In the genomic region with DNA sequence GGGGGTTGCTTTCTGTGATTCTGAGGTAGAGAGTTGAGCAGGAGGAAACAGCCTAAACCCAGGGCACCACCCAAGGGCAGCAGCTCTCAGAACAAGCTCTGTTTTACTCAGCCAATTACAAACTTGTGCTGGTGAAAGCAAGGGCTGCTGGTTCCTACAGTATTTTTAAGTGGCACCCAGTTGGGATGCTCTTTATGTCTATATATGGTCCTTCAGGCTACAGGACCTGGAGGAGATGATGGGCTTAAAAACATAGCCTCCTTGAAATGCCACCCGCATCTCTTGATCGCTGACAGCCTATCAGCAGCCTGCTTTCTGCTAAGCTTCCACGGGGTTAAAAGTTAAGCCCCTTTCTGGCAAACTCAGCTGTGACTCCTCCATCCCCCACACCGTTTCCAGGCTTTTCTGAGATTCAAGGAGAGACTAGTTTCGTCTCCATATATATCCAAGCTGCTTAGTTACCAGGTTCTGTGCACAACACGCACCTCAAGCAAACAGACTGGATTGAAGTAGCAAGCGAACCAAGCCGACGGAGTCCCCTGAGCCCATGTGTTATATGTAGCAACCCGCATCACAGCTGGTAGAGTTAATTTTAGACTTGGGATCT, we compare ENCODE assay signal across 10 mouse cellular contexts. TPM values are rescaled to one million over a fixed set of nuclear protein-coding genes. Genes with fewer than 3 reads are reported as not detected.
DNase-seq lines count a peak whose midpoint lies in the region; ATAC-seq lines count a peak whose summit lies in the region.
"Had no signal": no experiment of that assay in that cellular context is flagged by ENCODE, and none has a peak within 500 bp of the region (broad histone marks: within the 10 kb centered on the region; RNA-seq: fewer than 3 reads in every experiment).

No protein-coding gene starts in this region.

- H3K9ac ChIP-seq in forebrain, embryonic 13.5 days: no peak overlapping the region
- H3K9ac ChIP-seq: neural tube, embryonic 13.5 days had no signal

- H3K4me1 ChIP-seq in forebrain, embryonic 10.5 days: peaks cover 25% of the 10 kb centered on the region
- peaks cover 5% of the 10 kb centered on the region; the same call in 1 of the 2 replicates for H3K4me1 ChIP-seq in forebrain, embryonic 13.5 days
- H3K4me1 ChIP-seq: neural tube, embryonic 13.5 days had no signal

- ATAC-seq in forebrain, embryonic 13.5 days: no peak

- H3K9me3 ChIP-seq in forebrain, embryonic 10.5 days: no peaks in the 10 kb centered on the region; the same call in 1 of the 2 replicates
- no peaks in the 10 kb centered on the region for H3K9me3 ChIP-seq in forebrain, embryonic 13.5 days (replicated peaks)
- H3K9me3 ChIP-seq: neural tube, embryonic 13.5 days had no signal

- DNase-seq in forebrain, embryonic 10.5 days (ENCODE audit: extremely low spot score, low spot score): peak; percentile 24
- DNase-seq in retina, postnatal 1 day: peak; percentile 22
- DNase-seq in retina, embryonic 14.5 days (ENCODE audit: low spot score): no peak
- DNase-seq in lung, postnatal 36 days: peak; percentile 35
- peak; percentile 32 for DNase-seq in yolk sac, embryonic 10.5 days (ENCODE audit: low spot score)
- DNase-seq in layer of hippocampus, adult 11-12 months (ENCODE audit: low spot score): no peak
- DNase-seq in testis, postnatal 14 days (ENCODE audit: low spot score): no peak

- H3K36me3 ChIP-seq in forebrain, embryonic 10.5 days (replicated peaks): no peaks in the 10 kb centered on the region
- H3K36me3 ChIP-seq in forebrain, embryonic 13.5 days (ENCODE audit: poor library complexity, severe bottlenecking): no peaks in the 10 kb centered on the region
- H3K36me3 ChIP-seq: neural tube, embryonic 13.5 days had no signal

- WGBS in forebrain, embryonic 10.5 days: 29% methylated on average over 10 of the region's 10 CpGs
- WGBS in forebrain, embryonic 13.5 days: 20% methylated on average over 10 of the region's 10 CpGs

- no peak overlapping the region for H3K4me2 ChIP-seq in forebrain, embryonic 13.5 days
- H3K4me2 ChIP-seq: neural tube, embryonic 13.5 days had no signal

- H3K4me3 ChIP-seq in forebrain, embryonic 10.5 days: no peak overlapping the region
- no peak overlapping the region for H3K4me3 ChIP-seq in forebrain, embryonic 13.5 days
- H3K4me3 ChIP-seq: erythroblast, embryonic 14.5 days; neural tube, embryonic 13.5 days had no signal

- H3K27ac ChIP-seq in forebrain, embryonic 10.5 days: peak overlapping the region; percentile 60
- H3K27ac ChIP-seq in forebrain, embryonic 13.5 days: no peak overlapping the region
- H3K27ac ChIP-seq: neural tube, embryonic 13.5 days had no signal

- no peaks in the 10 kb centered on the region for H3K27me3 ChIP-seq in forebrain, embryonic 10.5 days (ENCODE audit: poor library complexity, severe bottlenecking)
- no peaks in the 10 kb centered on the region for H3K27me3 ChIP-seq in forebrain, embryonic 13.5 days
- H3K27me3 ChIP-seq: neural tube, embryonic 13.5 days had no signal

RNA-seq across cellular contexts. Expression of a gene that starts 8.9 kb away (rescaled TPM):
- 14.1 and 14.9 TPM in 2 replicates for polyA plus RNA-seq in forebrain, embryonic 10.5 days (2016; fragmentation: Nextera tagmentation; extraction: Ambion mirVana)
- 14.4 and 14.7 TPM in 2 replicates for polyA plus RNA-seq in forebrain, embryonic 13.5 days (2015; fragmentation: Nextera tagmentation; extraction: Ambion mirVana)

RNA-seq across cellular contexts. Expression of a gene that starts 35.8 kb away (rescaled TPM):
- polyA plus RNA-seq in forebrain, embryonic 10.5 days (2016; fragmentation: Nextera tagmentation; extraction: Ambion mirVana): 79.7 and 82.4 TPM in 2 replicates
- polyA plus RNA-seq in forebrain, embryonic 13.5 days (2015; fragmentation: Nextera tagmentation; extraction: Ambion mirVana): 82.7 and 84.7 TPM in 2 replicates

RNA-seq across cellular contexts. Expression of a gene that starts 53.1 kb away (rescaled TPM):
- polyA plus RNA-seq in forebrain, embryonic 10.5 days (2016; fragmentation: Nextera tagmentation; extraction: Ambion mirVana): 122 and 127 TPM in 2 replicates
- polyA plus RNA-seq in forebrain, embryonic 13.5 days (2015; fragmentation: Nextera tagmentation; extraction: Ambion mirVana): 123 and 125 TPM in 2 replicates

Comparison
In these comparisons a context has a peak if more than half of its experiments do, and no peak if none do; other contexts are left out.
1. DNase-seq: peak in forebrain, embryonic 10.5 days (single experiment), retina, postnatal 1 day (single experiment), lung, postnatal 36 days (single experiment) and yolk sac, embryonic 10.5 days (single experiment); none in retina, embryonic 14.5 days (single experiment), layer of hippocampus, adult 11-12 months (single experiment) and testis, postnatal 14 days (single experiment).